Mouse (Mus musculus) layer of hippocampus, adult 9-10 months (tissue): Measurements from ENCODE around the gene Scly.

Source experiments
- DNase-seq: peaks from one replicate; pipeline ENCODE4 v3.0.0; 2022; ENCODE audit warnings: low spot score

Scly gene

DNA sequence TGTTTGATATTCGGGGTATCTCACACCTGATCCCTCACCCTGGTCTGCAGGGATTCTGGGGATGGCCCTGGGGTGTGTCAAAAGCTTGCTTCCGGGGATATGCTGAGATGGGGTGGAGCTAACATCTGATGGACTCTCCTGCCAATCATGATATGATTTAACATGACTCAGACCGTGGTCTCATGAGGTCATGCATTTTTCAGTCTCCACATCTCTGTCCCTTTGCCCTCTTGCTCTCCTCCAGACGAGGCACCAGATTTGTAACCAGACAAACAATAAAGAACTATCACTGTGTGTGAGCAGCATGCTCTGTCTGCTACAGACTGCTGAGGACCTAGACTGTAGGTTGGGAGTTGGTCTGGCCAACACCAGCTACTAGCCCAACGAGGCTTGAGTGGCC, 64.0 kb downstream of the Scly start:
- DNase-seq: no peak

GRCm38 (mm10) chr1:91364822-91365644, 66.9 kb downstream of the Scly start:
- no peak for DNase-seq

GRCm38 (mm10) chr1:91365816-91366214, 67.7 kb downstream of the Scly start:
- no peak for DNase-seq

- no peak for DNase-seq
Observed at GRCm38 (mm10) chr1:91366215-91367108, 68.3 kb downstream of the Scly start, which contains the start of gene Erfe. Erfe (plus strand) TSS chr1:91366430.

GRCm38 (mm10) chr1:91367295-91367694, 69.2 kb downstream of the Scly start:
- no peak for DNase-seq

- DNase-seq: no peak
Observed at GRCm38 (mm10) chr1:91369408-91369807, 71.3 kb downstream of the Scly start.

DNA sequence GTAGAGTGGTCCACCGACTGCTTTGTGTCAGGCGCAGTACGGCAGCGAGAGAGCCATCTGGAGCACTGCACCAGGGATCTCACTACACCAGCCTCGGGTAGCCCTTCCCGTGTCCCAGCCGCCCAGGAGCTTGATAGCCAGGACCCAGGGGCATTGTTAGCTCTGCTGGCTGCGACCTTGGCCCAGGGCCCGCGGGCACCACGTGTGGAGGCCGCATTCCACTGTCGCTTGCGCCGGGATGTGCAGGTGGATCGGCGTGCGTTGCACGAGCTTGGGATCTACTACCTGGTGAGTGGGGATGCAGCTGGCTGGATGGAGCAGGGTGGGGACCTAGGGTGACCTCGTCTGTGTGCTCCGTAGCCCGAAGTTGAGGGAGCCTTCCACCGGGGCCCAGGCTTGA, 71.9 kb downstream of the Scly start:
- DNase-seq: no peak
